Mouse (Mus musculus) ES-Bruce4 (cell line): ENCODE data around the gene Pitpnm2. TPM values are rescaled to one million over a fixed set of nuclear protein-coding genes. Genes with fewer than 3 reads are reported as not detected.

ENCODE experiments used
- H3K27ac ChIP-seq: 2 replicates; pipeline ENCODE4 v1.5.1; 2012; ENCODE audit warnings: low read length, inconsistent platforms; ENCODE audit not compliant: insufficient read depth
- H3K27me3 ChIP-seq: 2 replicates; pipeline ENCODE4 v1.6.1; 2012; ENCODE audit warnings: mild to moderate bottlenecking, low read length, inconsistent platforms; ENCODE audit not compliant: control insufficient read depth, poor library complexity, insufficient read depth, severe bottlenecking
- H3K36me3 ChIP-seq: 2 replicates; pipeline ENCODE4 v1.6.1; 2012; ENCODE audit warnings: inconsistent platforms, mild to moderate bottlenecking, low read length, moderate library complexity; ENCODE audit not compliant: control insufficient read depth, poor library complexity, insufficient read depth, severe bottlenecking
- H3K4me1 ChIP-seq: one replicate; pipeline ENCODE4 v1.8.1; 2011; ENCODE audit warnings: low read length; ENCODE audit not compliant: control insufficient read depth, insufficient read depth
- H3K4me3 ChIP-seq: 2 replicates; pipeline ENCODE4 v1.5.1; 2011; ENCODE audit warnings: low read depth, mild to moderate bottlenecking, low read length
- H3K9ac ChIP-seq: 2 replicates; pipeline ENCODE4 v1.6.1; 2012; ENCODE audit warnings: low read depth, mild to moderate bottlenecking, inconsistent platforms; ENCODE audit not compliant: poor library complexity, severe bottlenecking
- H3K9me3 ChIP-seq: replicated peaks from 2 replicates; pipeline ENCODE4 v1.6.1; 2012; ENCODE audit warnings: mild to moderate bottlenecking, low read length, inconsistent platforms; ENCODE audit not compliant: control insufficient read depth, poor library complexity, insufficient read depth, severe bottlenecking
- CTCF ChIP-seq: IDR thresholded peaks from one replicate; pipeline ENCODE4 v1.8.1; 2011; ENCODE audit warnings: low read depth, low read length
- EP300 ChIP-seq: IDR thresholded peaks from 2 replicates; pipeline ENCODE4 v1.6.1; 2011; ENCODE audit warnings: low read depth, low read length; ENCODE audit not compliant: insufficient read depth
- POLR2A ChIP-seq: IDR thresholded peaks from one replicate; pipeline ENCODE4 v1.8.1; 2011; ENCODE audit warnings: low read length; ENCODE audit not compliant: insufficient read depth
- polyA plus RNA-seq: library from polyadenylated mRNA; stranded (reverse); fragments of >200 nt; gene quantifications from 2 replicates; pipeline ENCODE4 v1.2.4, GENCODE M21; 2011; ENCODE audit warnings: low read depth; ENCODE audit not compliant: missing spikeins, insufficient read depth, insufficient read length

Gene Pitpnm2
- polyA plus RNA-seq, 1 experiment = 13.1 TPM

DNA sequence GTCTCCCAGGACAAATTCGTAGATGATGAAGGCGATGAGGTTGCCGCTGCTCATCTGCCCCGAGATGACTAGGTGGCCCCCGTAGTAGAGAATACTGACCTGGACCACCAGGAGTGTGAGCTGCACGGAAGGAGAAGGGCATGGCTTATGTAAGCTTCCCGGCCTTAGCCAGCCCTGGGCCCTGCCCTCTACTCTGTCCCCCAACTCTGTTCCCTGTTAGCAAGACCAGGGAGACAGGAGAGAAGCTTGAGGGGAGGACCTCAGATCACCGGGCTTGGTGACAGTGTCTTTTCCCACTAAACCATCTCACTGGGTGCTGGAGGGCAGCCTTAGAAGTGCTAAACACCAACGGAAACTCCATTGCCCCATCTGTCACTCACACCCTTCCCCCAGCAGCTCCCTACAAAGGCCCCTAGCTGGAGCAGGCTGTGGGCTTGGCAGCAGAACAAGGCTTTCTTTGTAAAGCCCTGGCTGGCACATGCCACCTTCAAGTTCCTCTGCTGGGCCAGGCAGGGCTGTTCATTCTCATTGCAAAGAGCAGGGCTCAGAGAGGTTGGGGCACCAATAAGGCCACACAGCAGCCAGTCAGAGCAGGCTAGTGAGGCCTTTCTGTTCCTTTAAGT is 170.7 kb downstream of the Pitpnm2 start:
- no peak for TF ChIP-seq CTCF
- TF ChIP-seq POLR2A = no peak
- no peak for TF ChIP-seq EP300
- no peak overlapping the region for H3K4me3 ChIP-seq
- no peaks in the 10 kb centered on the region for H3K27me3 ChIP-seq
- no peak overlapping the region for H3K27ac ChIP-seq
- H3K9ac ChIP-seq = no peak overlapping the region
- no peaks in the 10 kb centered on the region for H3K36me3 ChIP-seq
- H3K9me3 ChIP-seq = no peaks in the 10 kb centered on the region
- H3K4me1 ChIP-seq = no peaks in the 10 kb centered on the region

DNA sequence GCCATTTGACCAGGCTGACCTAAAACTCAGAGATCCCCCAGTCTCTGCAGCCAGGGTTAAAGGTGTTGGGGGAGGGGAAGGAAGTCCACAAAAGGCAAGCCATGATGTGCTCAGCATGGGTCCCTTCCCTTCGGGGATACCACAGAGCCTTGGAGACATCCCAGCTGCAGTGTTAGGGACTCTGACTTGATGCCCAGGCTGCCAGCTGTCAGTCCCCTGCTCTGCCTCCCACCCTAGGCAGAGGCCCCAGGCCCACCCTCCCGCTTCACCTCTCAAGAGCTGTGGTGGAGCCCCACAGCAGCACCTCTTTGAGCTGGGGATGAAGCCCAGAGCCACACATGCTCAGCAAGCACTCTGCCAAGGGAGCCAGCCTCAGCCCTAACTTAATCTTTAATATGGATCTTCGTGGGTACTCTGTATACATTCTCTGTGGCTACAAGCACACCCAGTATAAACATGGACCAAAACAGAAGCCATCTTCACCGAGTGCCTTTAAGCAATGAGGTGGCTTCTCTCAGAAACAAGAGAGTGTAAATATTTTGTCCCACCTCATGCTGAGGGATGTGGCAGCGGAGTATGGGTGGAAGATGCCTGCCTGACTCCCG is 171.6 kb downstream of the Pitpnm2 start:
- no peaks in the 10 kb centered on the region for H3K27me3 ChIP-seq
- no peak overlapping the region for H3K27ac ChIP-seq
- no peaks in the 10 kb centered on the region for H3K4me1 ChIP-seq
- no peak for TF ChIP-seq EP300
- TF ChIP-seq POLR2A = no peak
- no peak for TF ChIP-seq CTCF
- H3K4me3 ChIP-seq = no peak overlapping the region
- H3K9me3 ChIP-seq = no peaks in the 10 kb centered on the region
- no peaks in the 10 kb centered on the region for H3K36me3 ChIP-seq
- no peak overlapping the region for H3K9ac ChIP-seq

GRCm38 (mm10) chr5:124077241-124077640 is 172.3 kb downstream of the Pitpnm2 start:
- Histone ChIP-seq H3K36me3 (no peaks in the 10 kb centered on the region), H3K27me3 (no peaks in the 10 kb centered on the region), H3K4me3 (peak overlapping the region; percentile 12; the same call in 1 of the 2 replicates), H3K4me1 (no peaks in the 10 kb centered on the region), H3K9me3 (no peaks in the 10 kb centered on the region), H3K9ac (no peak overlapping the region), H3K27ac (no peak overlapping the region)
- TF ChIP-seq POLR2A = no peak
- no peak for TF ChIP-seq EP300
- no peak for TF ChIP-seq CTCF

DNA sequence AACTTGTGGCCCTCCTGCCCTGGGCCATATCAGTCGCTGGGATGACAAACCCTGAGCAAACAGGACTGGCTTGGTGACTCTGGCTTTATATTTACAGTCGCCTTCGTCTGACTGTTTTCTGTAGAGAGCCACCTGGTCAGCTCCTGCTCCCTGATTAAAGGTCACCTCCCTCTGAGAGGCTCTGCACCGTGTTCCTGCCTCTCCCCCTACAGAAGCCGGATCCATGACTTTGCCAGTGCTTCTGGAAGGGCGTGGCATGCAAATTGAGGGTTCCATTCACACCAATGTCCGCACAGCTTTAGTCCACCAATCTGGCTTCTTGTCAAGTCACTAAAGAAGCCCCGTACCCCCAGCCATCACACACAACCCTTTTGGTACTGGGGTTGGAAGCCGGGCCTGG is 173.0 kb downstream of the Pitpnm2 start:
- Histone ChIP-seq H3K27me3 (no peaks in the 10 kb centered on the region), H3K4me3 (0 out of 2 replicates have a peak overlapping the region, but pooled peaks have one; percentile 12), H3K27ac (no peak overlapping the region), H3K36me3 (no peaks in the 10 kb centered on the region), H3K9me3 (no peaks in the 10 kb centered on the region), H3K4me1 (no peaks in the 10 kb centered on the region), H3K9ac (no peak overlapping the region)
- TF ChIP-seq EP300 (peak; percentile 52; the same call in 1 of the 2 replicates), POLR2A (no peak)

DNA sequence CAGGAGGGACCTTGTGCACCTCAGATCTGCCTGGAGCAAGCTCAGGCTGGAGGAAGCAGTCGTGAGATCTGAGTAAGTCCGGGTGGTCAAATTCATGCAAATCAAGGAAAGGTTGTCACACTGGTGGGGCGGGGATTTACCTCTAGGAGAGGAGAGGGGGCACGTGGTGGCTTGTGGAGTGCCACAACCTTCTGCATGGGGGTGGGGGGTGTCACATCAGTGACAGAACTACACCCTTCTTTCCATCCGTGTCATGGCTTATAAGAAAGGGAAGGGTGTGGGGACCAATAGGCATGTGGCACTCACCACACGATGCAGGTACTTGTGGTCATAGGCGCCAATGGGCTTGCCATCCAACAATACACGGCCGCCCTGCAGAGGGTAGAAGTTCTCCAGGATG is 173.8 kb downstream of the Pitpnm2 start:
- no peaks in the 10 kb centered on the region for H3K27me3 ChIP-seq
- no peaks in the 10 kb centered on the region for H3K4me1 ChIP-seq
- no peaks in the 10 kb centered on the region for H3K9me3 ChIP-seq
- no peak overlapping the region for H3K9ac ChIP-seq
- no peak overlapping the region for H3K27ac ChIP-seq
- TF ChIP-seq EP300 (no peak), CTCF (no peak), POLR2A (no peak)
- no peak overlapping the region for H3K4me3 ChIP-seq
- H3K36me3 ChIP-seq = no peaks in the 10 kb centered on the region

DNA sequence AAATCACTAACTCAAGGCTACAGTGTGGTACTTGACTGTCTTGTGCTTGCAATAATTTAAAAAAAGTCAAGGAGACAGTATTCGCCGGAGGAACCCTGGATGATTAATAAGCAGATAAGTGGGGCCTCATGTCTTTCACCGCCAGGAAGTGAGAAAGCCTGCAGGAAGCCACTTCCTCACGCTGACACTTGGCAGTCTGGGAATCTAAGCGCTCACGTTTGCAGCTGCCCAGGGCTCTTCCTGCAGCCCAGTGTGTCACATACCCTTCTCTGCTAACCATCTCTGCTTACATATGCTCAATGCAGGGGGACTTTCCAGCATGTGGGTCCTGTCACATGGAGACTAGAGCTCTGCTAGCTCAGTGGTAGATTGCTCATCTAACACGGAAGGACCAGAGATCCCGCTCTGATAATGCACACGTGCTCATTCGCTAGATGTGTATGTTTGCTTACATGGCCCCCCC is 174.7 kb downstream of the Pitpnm2 start:
- Histone ChIP-seq H3K4me3 (no peak overlapping the region), H3K4me1 (no peaks in the 10 kb centered on the region), H3K27ac (no peak overlapping the region), H3K9me3 (no peaks in the 10 kb centered on the region), H3K27me3 (no peaks in the 10 kb centered on the region), H3K36me3 (no peaks in the 10 kb centered on the region), H3K9ac (no peak overlapping the region)
- TF ChIP-seq POLR2A (no peak), EP300 (no peak), CTCF (no peak)
